Mouse (Mus musculus) adrenal gland, adult 2 months (tissue): ENCODE results near the gene Stk38. TPM values are rescaled to one million over a fixed set of nuclear protein-coding genes. Genes with fewer than 3 reads are reported as not detected.
"Not testable (repeated sequence)": the region's sequence is repeated elsewhere in the genome, so short reads cannot be mapped to it uniquely, and the experiment has no call there.

Experiments
- DNase-seq: peaks from one replicate; pipeline ENCODE4 v3.0.0; 2021
- long read RNA-seq: library from polyadenylated mRNA; stranded (forward); transcript quantifications from one replicate; pipeline ENCODE4 v2.0.0, GENCODE M21; 2021
- polyA plus RNA-seq: library from polyadenylated mRNA; depleted of rRNA; stranded (reverse); fragments of >200 nt; gene quantifications from 2 replicates; pipeline ENCODE4 v1.2.3, GENCODE M21; 2012; rRNA removed
- total RNA-seq, 2 experiments: library from RNA; stranded (reverse); gene quantifications; 2 replicates each; pipeline ENCODE4 v1.2.3; 2021

The Stk38 gene
- total RNA-seq (10 to 100 TPM; 50.5 to 52.6 TPM), polyA plus RNA-seq (151 and 161 TPM in 2 replicates)
- long read RNA-seq, transcript Stk38-201 (14 exons, 3,351 nt) = major isoform, 29 of 45 reads
- long read RNA-seq, transcript Stk38-202 (14 exons, 3,354 nt) = minor isoform, 7 of 45 reads
- long read RNA-seq, partial matches to known transcripts = 0 of 45 reads
- long read RNA-seq, other reads (novel, unspliced or antisense) = 9 of 45 reads

- peak; percentile 97 for DNase-seq
These were observed at the start of gene Stk38 for GRCm38 (mm10) chr17:29007641-29008325. TSS of gene Stk38 (minus strand) at chr17:29007995.

DNA sequence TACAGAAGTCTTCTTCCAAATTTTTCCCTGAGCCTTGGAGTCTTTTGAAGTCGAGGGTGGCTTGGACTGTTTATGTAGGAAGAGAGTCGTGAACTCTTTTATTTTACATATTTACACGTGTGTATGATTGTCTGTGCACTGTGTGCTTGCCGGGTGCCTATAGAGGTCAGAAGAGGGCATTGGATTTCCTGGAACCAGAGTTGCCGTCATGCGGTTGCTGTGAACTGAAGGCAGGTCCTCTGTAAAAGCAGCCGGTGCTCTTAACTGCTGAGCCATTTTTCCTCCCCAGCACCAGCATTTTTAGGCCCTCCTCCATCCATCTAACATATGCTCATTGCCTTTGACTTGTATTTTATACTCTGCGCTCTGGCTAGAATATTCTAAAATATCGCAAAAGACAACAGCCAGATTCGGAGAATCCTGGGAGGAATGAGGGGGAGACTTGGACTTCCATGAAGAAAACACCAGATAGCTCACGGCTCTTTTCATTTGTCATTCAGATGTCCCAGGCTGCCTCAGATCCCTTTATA, 49.6 kb upstream of the Stk38 start:
- no peak for DNase-seq

GRCm38 (mm10) chr17:29056699-29057151, 48.9 kb upstream of the Stk38 start:
- no peak for DNase-seq

DNA sequence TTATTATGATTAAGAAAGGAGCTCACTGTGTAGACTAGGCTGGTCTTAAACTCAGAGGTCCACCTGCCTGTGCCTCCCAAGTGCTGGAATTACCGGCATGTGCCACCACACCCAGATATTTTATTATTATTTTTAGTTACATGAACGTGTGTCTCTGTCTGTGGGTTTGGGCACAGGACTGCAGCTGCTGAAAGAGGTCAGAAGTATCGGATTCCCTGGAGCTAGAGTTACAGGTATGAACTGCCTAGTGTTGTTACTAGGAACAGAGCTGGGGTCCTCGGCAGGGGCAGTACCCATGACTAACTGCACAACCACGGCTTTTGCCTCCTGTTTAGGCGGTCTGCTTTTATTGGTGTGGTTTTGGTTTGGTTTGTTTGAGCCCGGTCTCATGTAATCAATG, 48.4 kb upstream of the Stk38 start:
- no peak for DNase-seq

DNA sequence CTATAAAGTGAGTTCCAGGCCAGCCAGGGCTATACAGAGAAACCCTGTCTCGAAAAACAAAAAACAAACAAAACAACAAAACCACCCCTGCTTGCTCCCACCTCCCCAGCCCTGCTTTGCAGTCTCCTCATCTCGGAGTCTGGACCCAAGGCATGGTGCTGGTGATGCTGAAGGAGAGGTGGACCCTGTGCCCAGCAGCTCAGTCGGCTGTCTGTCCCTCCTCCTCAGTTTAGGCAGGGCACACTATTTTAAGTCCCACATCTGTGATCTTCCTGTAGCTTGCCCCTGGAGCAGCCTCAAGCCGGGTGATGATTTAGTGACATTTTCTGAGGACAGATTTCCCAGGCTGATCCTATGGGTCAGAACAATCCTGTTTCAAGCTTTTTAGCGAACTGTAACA, 47.8 kb upstream of the Stk38 start:
- no peak for DNase-seq

DNA sequence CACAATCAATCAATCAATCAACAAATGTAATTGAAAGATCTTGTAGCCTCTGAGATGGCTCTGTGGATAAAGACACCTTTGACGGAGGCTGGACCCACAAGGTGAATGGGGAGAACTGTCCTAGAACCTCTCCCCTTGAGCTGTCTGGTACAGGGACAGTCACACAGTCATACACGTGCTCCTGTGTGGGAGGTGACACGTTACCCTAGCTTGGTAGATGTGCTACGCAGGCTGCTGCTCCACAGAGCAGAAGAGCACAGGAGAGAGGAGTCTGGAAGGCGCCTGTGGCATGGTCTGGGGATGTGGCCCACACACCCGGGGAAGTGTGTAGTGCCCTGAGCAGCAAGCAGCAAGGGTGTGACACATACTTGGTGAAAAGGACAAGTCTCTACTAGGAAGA, 46.6 kb upstream of the Stk38 start:
- DNase-seq = no peak

- peak; percentile 71 for DNase-seq
These were observed 46.0 kb upstream of the Stk38 start for GRCm38 (mm10) chr17:29053841-29054240.

DNA sequence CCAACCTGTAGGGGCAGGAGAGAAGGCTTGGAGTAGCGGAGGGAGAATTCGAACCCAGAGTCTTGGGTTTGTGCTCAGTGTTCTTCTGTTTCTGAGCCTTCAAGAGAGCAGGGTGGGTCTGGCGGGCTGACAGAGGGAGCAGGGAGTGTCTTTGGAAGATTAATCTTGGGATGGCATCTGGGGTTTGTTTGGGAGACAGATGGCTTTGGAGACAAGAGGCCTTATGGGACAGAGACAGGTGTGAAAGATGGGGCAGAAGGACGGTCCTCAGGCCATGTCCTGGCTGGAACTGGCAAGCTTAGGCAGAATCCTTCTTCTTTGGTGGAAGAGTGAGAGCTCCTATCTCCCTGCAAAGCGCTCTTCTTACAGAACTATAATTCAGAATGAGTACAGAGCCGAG, 45.3 kb upstream of the Stk38 start:
- DNase-seq = no peak

DNA sequence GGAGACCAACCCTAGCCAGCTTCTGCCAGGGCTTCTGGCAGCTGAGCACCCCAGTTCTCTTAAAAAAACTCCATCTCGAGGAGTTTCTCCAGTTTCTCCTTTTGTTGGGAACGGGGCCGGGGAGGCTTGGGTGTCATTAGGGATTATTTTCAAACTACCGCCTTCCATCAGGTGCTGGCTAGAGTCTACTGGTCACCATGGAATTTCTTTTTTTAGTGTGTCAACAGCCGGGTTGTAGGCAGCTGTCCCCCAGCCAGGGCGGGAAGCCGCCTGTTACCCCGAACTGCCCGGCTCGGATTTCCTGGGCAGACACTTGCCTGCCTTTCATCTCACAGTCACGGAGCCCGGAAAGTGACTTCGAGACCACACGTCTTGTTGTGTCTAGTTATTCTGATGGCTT, 43.0 kb upstream of the Stk38 start:
- no peak for DNase-seq

- no peak for DNase-seq
These were observed 42.1 kb upstream of the Stk38 start for GRCm38 (mm10) chr17:29049923-29050322.

GRCm38 (mm10) chr17:29049508-29049889, 41.7 kb upstream of the Stk38 start:
- no peak for DNase-seq

GRCm38 (mm10) chr17:29048748-29049507, 41.1 kb upstream of the Stk38 start:
- DNase-seq = peak; percentile 84

GRCm38 (mm10) chr17:29047697-29048514, 40.1 kb upstream of the Stk38 start:
- no peak for DNase-seq

GRCm38 (mm10) chr17:29046863-29047262, 39.1 kb upstream of the Stk38 start:
- DNase-seq = no peak

GRCm38 (mm10) chr17:29045741-29046530, 38.1 kb upstream of the Stk38 start:
- DNase-seq = peak; percentile 60

DNA sequence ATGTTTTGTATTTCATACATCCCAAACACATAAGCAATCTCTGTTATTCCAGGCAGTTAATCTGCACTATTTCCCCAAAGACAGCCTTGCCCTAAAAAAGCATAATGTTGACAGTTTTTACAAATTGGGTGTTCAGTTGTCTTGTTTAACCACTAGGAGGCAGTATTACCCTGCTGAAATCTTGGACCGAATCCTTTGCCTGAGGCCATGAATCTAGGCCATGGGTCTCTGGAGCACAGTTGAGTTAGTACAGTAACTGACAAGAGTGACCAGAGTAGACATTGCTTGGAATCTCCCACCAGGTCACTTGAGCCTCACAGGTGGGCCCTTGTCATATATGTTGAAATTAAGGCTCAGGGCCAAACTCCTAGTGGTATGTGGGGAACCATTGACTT, 37.1 kb upstream of the Stk38 start:
- no peak for DNase-seq

GRCm38 (mm10) chr17:29044146-29044924, 36.5 kb upstream of the Stk38 start:
- DNase-seq = no peak

GRCm38 (mm10) chr17:29043583-29043982, 35.8 kb upstream of the Stk38 start:
- DNase-seq = no peak

- DNase-seq = no peak
These were observed 34.8 kb upstream of the Stk38 start for GRCm38 (mm10) chr17:29042569-29042968.

DNA sequence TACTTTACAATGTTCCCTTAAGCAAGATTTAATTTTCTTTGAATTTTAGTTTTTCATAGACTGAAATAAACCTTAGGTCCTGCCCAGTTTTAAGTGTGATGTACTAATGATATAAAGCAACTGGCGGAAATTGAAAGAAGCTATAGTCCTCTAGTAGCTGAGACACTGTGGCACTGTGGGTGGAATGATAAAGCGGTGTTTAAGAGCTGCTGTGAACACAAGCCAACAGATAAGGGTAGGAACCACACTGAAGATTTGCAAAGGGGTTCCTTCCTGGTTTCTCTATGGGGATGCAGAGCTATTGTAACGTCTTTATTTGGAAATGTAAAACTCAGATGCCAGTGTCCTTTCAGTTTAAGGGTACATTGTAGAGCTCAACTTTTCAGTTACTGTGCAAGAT, 33.8 kb upstream of the Stk38 start:
- DNase-seq = not testable (repeated sequence)
